Mouse (Mus musculus): ENCODE measurements at regions not wholly inside any gene's neighbourhood (a gene's known extent, or its start where the extent isn't known, plus 50 kb on each side); places are given as distances from the start of the nearest gene placed in this dataset.
"Not testable (repeated sequence)": the region's sequence is repeated elsewhere in the genome, so short reads cannot be mapped to it uniquely, and the experiment has no call there.

- ATAC-seq (replicated peaks; ENCODE audit: poor library complexity, severe bottlenecking), result no peak
Observed at GRCm38 (mm10) chr5:12639549-12639948, 256.4 kb downstream of the Sema3d start.

- ATAC-seq (replicated peaks; ENCODE audit: poor library complexity, severe bottlenecking), result no peak
Observed at GRCm38 (mm10) chr5:12646269-12646668, 263.1 kb downstream of the Sema3d start.

GRCm38 (mm10) chr5:12673666-12674065 lies 290.5 kb downstream of the Sema3d start:
- ATAC-seq (replicated peaks; ENCODE audit: poor library complexity, severe bottlenecking), result no peak

GRCm38 (mm10) chr5:12674134-12674533 lies 290.9 kb downstream of the Sema3d start:
- ATAC-seq (replicated peaks; ENCODE audit: poor library complexity, severe bottlenecking), result no peak

GRCm38 (mm10) chr5:12676712-12677111 lies 293.5 kb downstream of the Sema3d start:
- ATAC-seq (replicated peaks; ENCODE audit: poor library complexity, severe bottlenecking), result no peak

GRCm38 (mm10) chr5:12714894-12715293 lies 331.7 kb downstream of the Sema3d start:
- no peak for ATAC-seq (replicated peaks; ENCODE audit: poor library complexity, severe bottlenecking)

GRCm38 (mm10) chr5:12751514-12751913 lies 368.3 kb downstream of the Sema3d start:
- ATAC-seq (replicated peaks; ENCODE audit: poor library complexity, severe bottlenecking), result no peak

GRCm38 (mm10) chr5:12759634-12760033 lies 365.6 kb upstream of the Sema3a start:
- ATAC-seq (replicated peaks; ENCODE audit: poor library complexity, severe bottlenecking), result no peak

GRCm38 (mm10) chr5:12767383-12767782 lies 357.8 kb upstream of the Sema3a start:
- no peak for ATAC-seq (replicated peaks; ENCODE audit: poor library complexity, severe bottlenecking)

GRCm38 (mm10) chr5:12782681-12783080 lies 342.5 kb upstream of the Sema3a start:
- no peak for ATAC-seq (replicated peaks; ENCODE audit: poor library complexity, severe bottlenecking)

GRCm38 (mm10) chr5:12808729-12809128 lies 316.5 kb upstream of the Sema3a start:
- no peak for ATAC-seq (replicated peaks; ENCODE audit: poor library complexity, severe bottlenecking)

- ATAC-seq (replicated peaks; ENCODE audit: poor library complexity, severe bottlenecking), result no peak
Observed at GRCm38 (mm10) chr5:12809884-12810283, 315.3 kb upstream of the Sema3a start.

- not testable (repeated sequence) for ATAC-seq (replicated peaks; ENCODE audit: poor library complexity, severe bottlenecking)
Observed at GRCm38 (mm10) chr5:12847207-12847606, 278.0 kb upstream of the Sema3a start.

GRCm38 (mm10) chr5:12856869-12857268 lies 268.3 kb upstream of the Sema3a start:
- ATAC-seq (replicated peaks; ENCODE audit: poor library complexity, severe bottlenecking), result no peak

- no peak for ATAC-seq (replicated peaks; ENCODE audit: poor library complexity, severe bottlenecking)
Observed at GRCm38 (mm10) chr5:12868355-12869217, 256.6 kb upstream of the Sema3a start.

- no peak for ATAC-seq (replicated peaks; ENCODE audit: poor library complexity, severe bottlenecking)
Observed at GRCm38 (mm10) chr5:12872888-12873287, 252.3 kb upstream of the Sema3a start.

- ATAC-seq (replicated peaks; ENCODE audit: poor library complexity, severe bottlenecking), result peak; percentile 69
Observed at GRCm38 (mm10) chr5:12877595-12878296, 247.5 kb upstream of the Sema3a start.

GRCm38 (mm10) chr5:12892333-12892732 lies 232.9 kb upstream of the Sema3a start:
- ATAC-seq (replicated peaks; ENCODE audit: poor library complexity, severe bottlenecking), result no peak

- no peak for ATAC-seq (replicated peaks; ENCODE audit: poor library complexity, severe bottlenecking)
Observed at GRCm38 (mm10) chr5:12894638-12895037, 230.6 kb upstream of the Sema3a start.

GRCm38 (mm10) chr5:12910741-12911140 lies 214.5 kb upstream of the Sema3a start:
- no peak for ATAC-seq (replicated peaks; ENCODE audit: poor library complexity, severe bottlenecking)

GRCm38 (mm10) chr5:12914395-12914794 lies 210.8 kb upstream of the Sema3a start:
- peak; percentile 84 for ATAC-seq (replicated peaks; ENCODE audit: poor library complexity, severe bottlenecking)

GRCm38 (mm10) chr5:12919335-12919734 lies 205.9 kb upstream of the Sema3a start:
- no peak for ATAC-seq (replicated peaks; ENCODE audit: poor library complexity, severe bottlenecking)

Data from granulocyte monocyte progenitor cell, adult 5-6 weeks (primary cell).